Mouse (Mus musculus) neural tube, embryonic 15.5 days (tissue): ENCODE measurements around the gene Naa25. TPM values are rescaled to one million over a fixed set of nuclear protein-coding genes. Genes with fewer than 3 reads are reported as not detected.
"Not testable (repeated sequence)": the region's sequence is repeated elsewhere in the genome, so short reads cannot be mapped to it uniquely, and the experiment has no call there.

Experiments
- ATAC-seq: fragments of 200-750 bp; cut with Nextera tagmentation; 2 replicates; pipeline ENCODE4 v1.8.0; 2017; ENCODE audit warnings: mild to moderate bottlenecking, moderate TSS enrichment, moderate library complexity; ENCODE audit not compliant: low FRiP score
- H3K27ac ChIP-seq: fragments of 300-500 bp; sonication (generic); replicated peaks from 2 replicates; pipeline ENCODE4 v1.5.1; 2015; ENCODE audit warnings: mild to moderate bottlenecking, inconsistent platforms
- H3K27me3 ChIP-seq: fragments of 300-500 bp; sonication (generic); replicated peaks from 2 replicates; pipeline ENCODE4 v1.6.1; 2015; ENCODE audit warnings: inconsistent platforms
- H3K36me3 ChIP-seq: fragments of 300-500 bp; sonication (generic); 2 replicates; pipeline ENCODE4 v1.6.1; 2015; ENCODE audit warnings: inconsistent platforms
- H3K4me1 ChIP-seq: fragments of 300-500 bp; sonication (generic); 2 replicates; pipeline ENCODE4 v1.6.1; 2015; ENCODE audit warnings: inconsistent platforms
- H3K4me2 ChIP-seq: fragments of 300-500 bp; sonication (generic); 2 replicates; pipeline ENCODE4 v1.6.1; 2015; ENCODE audit warnings: inconsistent platforms, mild to moderate bottlenecking, moderate library complexity
- H3K4me3 ChIP-seq: fragments of 300-500 bp; sonication (generic); replicated peaks from 2 replicates; pipeline ENCODE4 v1.5.1; 2015; ENCODE audit warnings: mild to moderate bottlenecking, inconsistent platforms
- H3K9ac ChIP-seq: fragments of 300-500 bp; sonication (generic); replicated peaks from 2 replicates; pipeline ENCODE4 v1.6.1; 2015; ENCODE audit warnings: mild to moderate bottlenecking, inconsistent platforms
- H3K9me3 ChIP-seq: fragments of 300-500 bp; sonication (generic); replicated peaks from 2 replicates; pipeline ENCODE4 v1.6.1; 2016; ENCODE audit warnings: inconsistent platforms
- WGBS: fragments of 180-500 bp; shearing (Covaris S2); methylation state at CpG from one replicate; pipeline ENCODE4 v1.1.7; 2015; ENCODE audit warnings: mixed read lengths; 5-methylcytosine and 5-hydroxymethylcytosine counted together
- polyA plus RNA-seq: library from polyadenylated mRNA; unstranded; fragments of >200 nt; fragmentation: Nextera tagmentation; extraction: Ambion mirVana; gene quantifications from 2 replicates; pipeline ENCODE4 v1.2.1, GENCODE M21; 2015

Gene Naa25
- 56.6 and 59.4 TPM in 2 replicates for polyA plus RNA-seq

DNA sequence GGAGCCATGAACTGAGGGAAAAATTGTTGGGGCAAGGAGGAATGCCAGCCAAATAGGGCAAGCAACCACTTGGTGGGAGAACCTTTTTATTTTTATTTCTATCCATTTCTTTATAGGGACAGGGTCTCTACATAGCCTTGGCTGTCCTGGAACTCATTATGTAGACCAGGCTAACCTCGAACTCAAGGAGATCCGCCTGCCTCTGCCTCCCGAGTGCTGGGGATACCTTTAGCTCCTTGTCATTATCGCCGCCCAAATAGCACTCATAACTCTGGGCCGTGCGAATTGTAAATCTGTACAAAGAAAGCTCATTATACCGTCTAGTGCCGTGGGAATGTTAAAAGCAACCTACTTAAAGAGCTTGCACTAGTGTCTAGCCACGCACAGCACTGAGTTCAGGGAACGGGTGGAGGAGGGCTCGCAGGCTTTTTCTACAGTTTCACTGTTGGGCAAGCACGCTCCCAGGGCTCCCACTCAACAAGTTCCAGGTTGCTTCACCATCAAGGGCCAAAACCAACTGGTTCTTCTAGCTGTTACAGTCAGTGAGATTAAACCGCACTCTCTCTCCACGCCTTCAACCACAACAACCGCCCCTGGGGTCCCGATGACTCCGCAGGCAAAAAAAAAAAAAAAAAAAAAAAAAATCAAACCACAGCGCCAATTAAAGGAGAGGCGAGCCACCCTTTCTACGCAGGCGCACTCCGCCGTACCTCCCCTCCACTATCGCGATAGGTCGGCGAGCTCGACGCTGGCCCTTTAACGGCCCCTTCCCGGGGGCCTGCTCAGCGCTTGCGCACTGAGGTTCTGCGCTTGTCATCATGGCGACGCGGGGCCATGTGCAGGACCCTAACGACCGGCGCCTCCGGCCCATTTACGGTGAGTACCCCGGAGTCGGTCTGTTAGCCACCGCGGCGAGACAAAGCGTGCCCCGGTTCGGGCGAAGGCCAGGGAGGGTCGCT is at the start of gene Naa25:
Gene Naa25 (plus strand): TSS at position 750 of the 959 bp plus-strand sequence.
- Histone ChIP-seq H3K27ac (peak within 1 kb of the TSS; percentile 85), H3K4me1 (peaks cover 27% of the 10 kb centered on the region), H3K4me3 (peak within 1 kb of the TSS; percentile 96), H3K27me3 (no peaks in the 10 kb centered on the region), H3K9ac (peak within 1 kb of the TSS; percentile 92), H3K36me3 (peaks cover 9% of the 10 kb centered on the region; the same call in 1 of the 2 replicates), H3K9me3 (no peaks in the 10 kb centered on the region), H3K4me2 (peak within 1 kb of the TSS; percentile 74)
- ATAC-seq: peak; percentile 95
- WGBS: 9% methylated on average over 53 of the region's 53 CpGs

DNA sequence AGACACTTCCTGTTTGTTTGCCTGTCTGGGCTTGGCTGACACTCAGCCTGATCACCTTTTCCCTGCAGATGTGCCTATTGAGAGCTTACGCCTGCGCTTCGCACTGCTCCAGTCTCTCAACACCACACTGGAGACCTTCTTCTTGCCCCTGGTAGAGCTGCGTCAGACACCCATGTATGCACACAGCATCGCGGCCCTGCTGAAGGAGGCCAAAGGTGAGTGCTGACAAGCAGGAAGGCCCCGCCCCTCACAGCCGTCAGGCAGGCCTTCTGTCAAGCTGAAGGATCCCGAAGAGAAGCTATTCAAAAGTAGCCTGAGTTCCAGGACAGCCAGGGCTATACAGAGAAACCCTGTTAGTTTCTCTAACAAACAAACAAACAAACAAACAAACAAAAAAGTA is 38.5 kb upstream of the Naa25 start:
- H3K4me1 ChIP-seq: no peaks in the 10 kb centered on the region
- no peaks in the 10 kb centered on the region for H3K27me3 ChIP-seq
- H3K4me3 ChIP-seq: no peak overlapping the region
- no peak overlapping the region for H3K9ac ChIP-seq
- H3K4me2 ChIP-seq: no peak overlapping the region
- H3K27ac ChIP-seq: no peak overlapping the region
- H3K36me3 ChIP-seq: peaks cover 97% of the 10 kb centered on the region
- WGBS: 85% methylated on average over 9 of the region's 9 CpGs
- no peaks in the 10 kb centered on the region for H3K9me3 ChIP-seq
- ATAC-seq: no peak

DNA sequence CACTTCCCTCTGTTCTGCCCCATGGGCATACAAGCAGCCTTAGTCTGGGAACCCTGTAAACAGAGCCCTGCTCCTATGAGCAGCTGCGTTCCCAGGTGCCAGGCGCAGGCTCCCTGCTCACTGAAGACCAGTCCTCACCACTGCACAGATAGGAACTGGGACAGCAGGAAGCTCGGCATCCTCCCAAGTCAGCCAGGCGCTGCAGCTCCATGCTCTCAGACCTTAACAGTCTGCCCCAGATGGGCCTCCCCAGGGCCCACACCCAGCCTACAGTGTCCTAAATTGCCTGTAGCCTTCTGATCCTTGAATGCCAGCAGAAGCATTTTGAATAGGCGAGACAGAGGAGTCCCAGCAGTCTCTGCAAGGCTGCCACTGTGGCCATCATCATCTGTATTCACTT is 36.0 kb upstream of the Naa25 start:
- no peaks in the 10 kb centered on the region for H3K4me1 ChIP-seq
- H3K4me2 ChIP-seq: no peak overlapping the region
- no peak for ATAC-seq
- no peak overlapping the region for H3K4me3 ChIP-seq
- H3K9ac ChIP-seq: no peak overlapping the region
- no peaks in the 10 kb centered on the region for H3K27me3 ChIP-seq
- whole genome bisulfite sequencing: 91% methylated on average over 5 of the region's 5 CpGs
- no peaks in the 10 kb centered on the region for H3K9me3 ChIP-seq
- peaks cover 98% of the 10 kb centered on the region for H3K36me3 ChIP-seq
- no peak overlapping the region for H3K27ac ChIP-seq

DNA sequence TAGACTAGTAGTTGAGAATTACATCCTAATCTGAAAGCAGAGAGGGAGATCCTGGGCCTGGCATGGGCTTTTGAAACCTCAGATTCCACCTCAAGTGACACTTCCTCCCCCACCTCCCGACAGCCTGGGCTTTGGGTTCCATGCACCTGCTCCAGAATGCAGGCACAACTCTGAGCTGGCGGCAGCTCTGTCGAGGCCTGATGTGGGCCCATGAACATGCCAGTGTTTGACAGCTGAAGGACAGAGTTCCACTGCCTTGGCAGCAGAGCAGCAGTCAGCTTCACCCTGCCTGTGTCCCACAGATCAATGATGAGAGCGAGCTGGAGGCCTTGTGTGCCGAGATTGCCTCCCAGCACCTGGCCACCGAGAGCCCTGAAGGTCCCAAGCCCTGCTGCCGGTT is 34.3 kb upstream of the Naa25 start:
- ATAC-seq: no peak

DNA sequence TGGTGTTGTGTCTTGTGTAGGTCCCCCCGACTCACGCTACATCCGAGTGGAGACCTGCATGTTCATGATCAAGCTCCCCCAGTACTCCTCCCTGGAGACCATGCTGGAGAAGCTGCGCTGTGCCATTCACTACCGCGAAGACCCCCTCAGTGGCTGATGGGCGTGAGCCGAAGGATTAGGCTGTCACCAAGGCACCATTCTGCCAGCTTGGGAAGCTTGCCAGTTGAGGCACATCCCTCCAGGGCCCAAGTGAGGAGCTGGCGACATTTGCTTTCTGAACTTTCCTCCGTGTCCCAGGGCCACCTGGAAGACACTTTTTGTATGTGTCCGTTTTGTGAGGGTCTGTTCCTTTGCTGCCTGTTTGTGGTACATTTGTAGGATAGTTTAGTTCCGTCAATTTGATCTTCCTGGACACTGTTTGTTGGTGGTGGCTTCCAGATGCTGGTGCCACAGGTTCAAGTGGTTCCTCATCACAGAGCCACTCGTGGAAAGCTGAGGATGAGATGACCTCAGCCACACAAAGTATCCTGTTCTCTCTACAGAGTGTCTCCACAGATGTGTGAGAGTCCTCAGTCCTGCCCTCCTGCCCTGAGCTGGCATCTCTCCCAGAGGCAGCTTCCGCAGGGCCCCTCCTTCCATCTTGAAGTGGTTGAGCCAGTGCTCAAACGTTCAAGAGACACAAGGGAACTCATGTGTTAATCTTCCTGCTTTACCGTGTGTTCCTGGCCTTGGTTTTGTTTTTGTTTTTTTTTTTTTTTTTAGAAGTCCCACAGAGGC is 31.1 kb upstream of the Naa25 start:
- peaks cover 84% of the 10 kb centered on the region for H3K36me3 ChIP-seq
- ATAC-seq: no peak
- 78% methylated on average over 16 of the region's 16 CpGs for WGBS

More for the DNA sequence above, 34.3 kb upstream of the Naa25 start:
- no peaks in the 10 kb centered on the region for H3K27me3 ChIP-seq
- no peak overlapping the region for H3K4me2 ChIP-seq
- no peaks in the 10 kb centered on the region for H3K9me3 ChIP-seq
- no peaks in the 10 kb centered on the region for H3K4me1 ChIP-seq
- H3K4me3 ChIP-seq: no peak overlapping the region
- H3K9ac ChIP-seq: no peak overlapping the region
- WGBS: 90% methylated on average over 7 of the region's 7 CpGs
- H3K36me3 ChIP-seq: peaks cover 96% of the 10 kb centered on the region
- no peak overlapping the region for H3K27ac ChIP-seq

DNA sequence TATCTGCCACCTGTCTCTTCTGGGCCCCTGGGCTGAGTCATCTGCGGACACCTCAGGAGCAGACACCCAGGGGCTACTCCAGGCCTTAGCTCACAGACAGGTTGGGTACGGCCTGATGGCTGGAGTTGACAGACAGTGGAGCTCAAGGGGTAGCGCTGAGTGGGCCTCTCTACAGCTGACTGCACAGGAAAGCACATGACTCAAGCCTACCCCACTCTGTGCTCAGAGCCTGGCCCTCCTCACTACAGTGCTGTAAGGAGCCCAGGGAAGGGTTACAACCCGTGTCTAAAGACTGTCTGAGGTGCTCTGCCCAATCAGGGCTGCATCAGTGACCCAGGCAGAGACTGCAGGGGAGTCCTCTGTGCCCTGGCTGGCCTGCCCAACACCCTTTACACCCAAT is 30.5 kb upstream of the Naa25 start:
- no peak for ATAC-seq
- no peaks in the 10 kb centered on the region for H3K4me1 ChIP-seq
- no peaks in the 10 kb centered on the region for H3K9me3 ChIP-seq
- no peak overlapping the region for H3K4me3 ChIP-seq
- H3K27ac ChIP-seq: no peak overlapping the region
- no peaks in the 10 kb centered on the region for H3K27me3 ChIP-seq
- no peak overlapping the region for H3K4me2 ChIP-seq
- WGBS: 86% methylated on average over 4 of the region's 4 CpGs
- peaks cover 84% of the 10 kb centered on the region for H3K36me3 ChIP-seq
- H3K9ac ChIP-seq: no peak overlapping the region

More for the DNA sequence above, 31.1 kb upstream of the Naa25 start:
- Histone ChIP-seq H3K27ac (no peak overlapping the region; the same call in 1 of the 2 replicates), H3K4me2 (no peak overlapping the region), H3K9ac (no peak overlapping the region), H3K9me3 (no peaks in the 10 kb centered on the region), H3K4me1 (no peaks in the 10 kb centered on the region), H3K4me3 (no peak overlapping the region), H3K27me3 (no peaks in the 10 kb centered on the region)

DNA sequence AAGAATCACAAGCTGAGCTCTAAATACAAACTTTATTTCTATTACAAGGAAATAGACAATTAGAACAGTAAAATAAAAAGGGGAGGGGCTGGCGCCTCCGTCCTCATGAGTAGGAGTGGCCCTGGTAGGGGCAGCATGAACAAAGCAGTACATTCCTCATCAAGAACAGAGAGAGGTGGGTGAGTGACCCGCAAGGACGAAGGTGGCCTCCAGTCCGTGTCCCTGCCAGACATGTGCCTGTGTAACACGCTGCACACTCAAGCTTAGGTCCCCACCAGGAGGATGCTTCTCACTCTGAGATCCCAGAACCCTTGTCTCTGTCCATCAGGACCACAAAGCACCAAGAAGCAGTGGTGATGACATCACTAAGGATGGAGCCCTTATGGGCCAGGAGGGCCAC is 26.0 kb upstream of the Naa25 start:
- H3K9me3 ChIP-seq: no peaks in the 10 kb centered on the region
- 88% methylated on average over 6 of the region's 6 CpGs for WGBS
- H3K4me3 ChIP-seq: no peak overlapping the region
- no peak for ATAC-seq
- no peak overlapping the region for H3K9ac ChIP-seq
- H3K36me3 ChIP-seq: peaks cover 81% of the 10 kb centered on the region
- no peak overlapping the region for H3K4me2 ChIP-seq
- H3K4me1 ChIP-seq: no peaks in the 10 kb centered on the region
- no peaks in the 10 kb centered on the region for H3K27me3 ChIP-seq
- H3K27ac ChIP-seq: no peak overlapping the region

DNA sequence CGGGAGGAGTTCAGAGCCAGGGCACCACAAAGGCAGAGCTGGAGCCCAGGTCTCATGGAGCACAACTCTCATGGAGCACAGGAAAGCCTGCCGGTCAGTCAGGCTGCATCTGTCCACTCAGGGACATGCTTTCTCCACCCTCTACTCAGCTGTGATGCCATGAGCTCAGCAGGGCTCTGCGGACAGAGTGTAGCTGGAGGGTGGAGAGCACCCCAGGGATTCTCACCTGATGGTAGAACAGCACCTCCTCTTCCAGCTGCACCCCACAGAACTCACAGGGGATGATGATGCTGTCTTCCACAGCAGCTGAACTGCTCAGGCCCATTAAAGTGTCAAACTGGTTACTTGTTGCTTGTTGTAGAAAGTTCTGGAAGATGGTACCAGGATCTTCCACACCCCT is 22.9 kb upstream of the Naa25 start:
- ATAC-seq: no peak
- Histone ChIP-seq H3K4me3 (no peak overlapping the region), H3K4me2 (no peak overlapping the region), H3K27ac (no peak overlapping the region), H3K4me1 (no peaks in the 10 kb centered on the region), H3K9me3 (no peaks in the 10 kb centered on the region), H3K36me3 (peaks cover 84% of the 10 kb centered on the region), H3K27me3 (no peaks in the 10 kb centered on the region), H3K9ac (no peak overlapping the region)
- 88% methylated on average over 3 of the region's 3 CpGs for WGBS

DNA sequence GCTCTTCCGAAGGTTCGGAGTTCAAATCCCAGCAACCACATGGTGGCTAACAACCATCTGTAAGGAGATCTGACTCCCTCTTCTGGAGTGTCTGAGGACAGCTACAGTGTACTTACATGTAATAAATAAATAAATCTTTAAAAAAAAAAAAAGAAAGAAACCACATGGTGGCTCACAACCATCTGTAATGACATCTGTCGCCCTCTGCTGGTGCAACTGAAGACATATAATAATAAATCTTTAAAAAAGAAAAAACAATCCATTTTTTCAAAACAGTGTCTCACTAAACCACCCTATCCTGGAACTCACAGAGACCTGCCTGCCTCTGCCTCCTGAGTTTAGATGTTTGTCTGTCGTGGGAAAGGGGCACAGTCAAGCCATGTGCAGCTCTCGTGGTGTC is 20.8 kb upstream of the Naa25 start:
- H3K27ac ChIP-seq, H3K27me3 ChIP-seq, H3K4me1 ChIP-seq, H3K9me3 ChIP-seq, H3K4me3 ChIP-seq, ATAC-seq, H3K4me2 ChIP-seq, H3K9ac ChIP-seq: not testable (repeated sequence)
- peaks cover 93% of the 10 kb centered on the region for H3K36me3 ChIP-seq
- WGBS: 73% methylated on average over 5 of the region's 5 CpGs

DNA sequence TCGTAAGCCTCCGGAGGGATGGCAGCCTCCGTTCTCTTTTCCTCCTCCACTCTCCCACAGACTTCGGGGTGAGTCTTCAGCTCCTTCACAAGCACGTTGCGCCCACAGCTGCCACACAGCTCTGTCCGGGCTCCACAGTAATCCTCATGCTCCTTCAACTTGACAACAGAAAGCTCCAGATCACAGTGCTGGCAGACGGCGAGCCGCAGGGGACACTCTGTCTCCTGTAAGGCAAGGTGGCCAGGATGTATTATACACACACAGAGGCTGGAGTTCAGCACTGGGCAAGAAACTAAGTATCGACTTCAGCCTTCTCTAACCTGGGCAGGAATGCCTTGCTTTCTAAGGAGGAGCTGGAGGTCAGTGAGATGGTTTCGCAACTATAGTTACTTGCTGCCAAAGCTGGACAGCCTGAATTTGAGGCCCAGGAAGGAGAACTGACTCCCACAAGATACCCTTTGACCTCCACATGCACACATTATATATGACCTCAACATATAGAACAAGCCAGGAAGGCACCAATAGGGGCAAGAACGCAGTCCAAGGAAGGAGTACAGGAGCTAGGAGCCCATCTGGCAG is 19.0 kb upstream of the Naa25 start:
- no peak for ATAC-seq
- 90% methylated on average over 13 of the region's 13 CpGs for WGBS
- Histone ChIP-seq H3K27ac (no peak overlapping the region), H3K4me1 (peaks cover 17% of the 10 kb centered on the region), H3K4me2 (no peak overlapping the region), H3K4me3 (no peak overlapping the region), H3K36me3 (peaks cover 79% of the 10 kb centered on the region), H3K9me3 (no peaks in the 10 kb centered on the region), H3K9ac (no peak overlapping the region), H3K27me3 (no peaks in the 10 kb centered on the region)

DNA sequence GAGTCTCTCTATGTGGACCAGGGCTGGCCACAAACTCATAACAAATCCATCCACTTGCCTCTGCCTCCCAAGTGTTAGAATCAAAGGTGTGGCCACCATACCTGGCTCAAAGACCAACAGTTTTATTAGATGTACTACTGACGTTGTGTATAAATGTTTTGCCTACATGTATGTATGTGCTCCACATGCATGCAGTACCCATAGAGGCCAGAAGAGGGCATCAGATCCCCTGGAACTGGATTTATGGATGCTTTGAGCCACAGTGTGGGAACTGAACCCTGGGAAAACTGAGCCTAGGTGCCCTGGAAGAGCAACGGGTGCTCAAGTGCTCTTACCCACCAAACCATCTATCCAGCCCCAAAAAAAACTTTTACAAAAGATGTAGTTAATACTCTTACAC is 17.0 kb upstream of the Naa25 start:
- H3K4me2 ChIP-seq: no peak overlapping the region
- no peak overlapping the region for H3K4me3 ChIP-seq
- no peak overlapping the region for H3K9ac ChIP-seq
- no peak overlapping the region for H3K27ac ChIP-seq
- H3K36me3 ChIP-seq: peaks cover 63% of the 10 kb centered on the region
- no peak for ATAC-seq
- no peaks in the 10 kb centered on the region for H3K9me3 ChIP-seq
- no peaks in the 10 kb centered on the region for H3K27me3 ChIP-seq
- H3K4me1 ChIP-seq: peaks cover 26% of the 10 kb centered on the region
- 96% methylated on average over 2 of the region's 2 CpGs for WGBS
